Mouse (Mus musculus) heart, postnatal 0 days (tissue): ENCODE data around the gene Kcnd3.

Source experiments
- CTCF ChIP-seq: IDR thresholded peaks from 2 replicates; pipeline ENCODE4 v1.5.1; 2016; ENCODE audit warnings: antibody characterized with exemption, control low read depth, low read depth
- EP300 ChIP-seq: IDR thresholded peaks from 2 replicates; pipeline ENCODE4 v1.6.1; 2016; ENCODE audit warnings: antibody characterized with exemption, low read depth

DNA sequence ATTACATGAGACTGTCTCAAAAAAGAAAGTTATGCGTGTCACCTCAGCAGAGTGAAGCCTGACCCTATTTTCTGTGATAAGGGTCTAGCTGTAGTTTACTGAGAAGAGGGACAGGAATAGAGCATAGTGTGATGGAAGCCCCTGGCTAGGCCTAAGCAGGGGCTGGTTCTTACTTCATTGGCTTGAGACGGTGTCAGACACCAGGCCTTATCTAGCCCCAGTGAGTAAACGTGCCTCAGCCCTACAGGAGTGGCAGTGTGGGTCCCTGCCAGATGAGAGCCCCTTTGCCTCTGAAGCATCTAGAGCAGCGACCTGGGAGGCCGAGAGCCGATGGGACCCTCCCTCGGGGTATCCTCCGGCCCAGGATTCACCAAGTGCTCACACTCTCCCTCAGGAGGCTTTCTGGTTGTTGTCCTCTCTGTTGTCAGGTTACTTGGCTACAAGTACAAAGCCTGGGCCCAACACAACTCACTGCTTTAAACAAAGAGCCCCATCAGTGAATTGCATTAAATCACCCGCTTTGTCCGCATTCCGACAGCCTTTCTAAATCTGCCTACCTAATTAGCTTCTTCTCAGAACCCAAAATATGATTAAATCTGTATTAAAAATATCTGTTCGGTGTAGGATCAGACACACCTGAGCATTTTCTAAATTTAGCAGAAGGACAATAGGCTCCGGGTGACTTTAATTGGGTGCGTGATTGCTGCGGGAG, 53.2 kb downstream of the Kcnd3 start:
- TF ChIP-seq CTCF (no peak), EP300 (no peak)
